Mouse (Mus musculus) urinary bladder, adult 18-20 months (tissue): Measurements from ENCODE around the gene Card10.

ENCODE experiments used
- DNase-seq, 2 experiments: peaks; one replicate each; pipeline ENCODE4 v3.0.0; 2022; ENCODE audit warnings: low spot score in 2 of 2, mixed read lengths in 2 of 2

Gene Card10

GRCm38 (mm10) chr15:78772856-78773255, 30.0 kb downstream of the Card10 start:
- no peak for DNase-seq

- DNase-seq = no peak
These were observed 30.5 kb downstream of the Card10 start for GRCm38 (mm10) chr15:78772368-78772763.

DNA sequence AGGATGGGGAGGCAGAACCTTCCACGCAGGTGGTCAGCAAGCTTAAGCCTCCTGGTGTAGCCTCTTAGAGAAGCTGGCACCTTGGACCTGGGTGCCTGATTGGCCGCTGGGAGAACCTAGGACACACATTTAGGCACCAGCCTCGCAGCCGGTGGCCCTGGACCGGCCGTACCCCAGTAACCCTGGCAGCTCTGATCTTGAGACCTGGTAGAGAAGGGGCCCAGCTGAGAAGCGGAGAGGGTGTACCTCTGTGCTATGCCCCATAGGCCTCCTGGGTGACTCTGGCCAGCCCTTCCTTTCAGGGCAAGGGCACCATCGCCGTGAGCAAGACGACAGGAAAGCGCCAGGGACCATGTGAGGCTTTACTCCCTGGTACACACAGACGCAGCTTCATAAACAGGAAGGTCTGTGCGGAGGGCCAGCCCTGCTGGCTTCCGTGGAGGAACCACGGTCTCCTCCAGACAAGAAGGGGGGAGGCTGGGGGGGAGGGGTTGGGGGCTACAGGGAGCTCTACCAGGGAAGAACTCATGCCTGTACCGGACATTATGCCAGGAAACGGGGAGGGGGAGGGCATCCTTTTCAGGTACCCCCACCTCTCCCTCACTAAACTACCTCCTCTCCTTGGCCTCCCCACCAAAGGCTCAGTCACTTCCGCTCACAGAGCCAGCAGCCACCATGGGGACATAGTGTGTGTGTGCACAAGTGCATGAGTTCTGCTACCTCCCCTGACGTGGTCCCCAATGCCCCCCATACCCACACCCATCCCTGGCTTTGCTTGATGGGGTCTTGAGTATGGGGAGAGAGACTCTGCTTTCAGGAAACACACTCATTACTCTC, 31.1 kb downstream of the Card10 start:
- no peak for DNase-seq

GRCm38 (mm10) chr15:78770983-78771355, 31.9 kb downstream of the Card10 start:
- DNase-seq = no peak

GRCm38 (mm10) chr15:78770234-78770982, 32.4 kb downstream of the Card10 start:
- no peak for DNase-seq

DNA sequence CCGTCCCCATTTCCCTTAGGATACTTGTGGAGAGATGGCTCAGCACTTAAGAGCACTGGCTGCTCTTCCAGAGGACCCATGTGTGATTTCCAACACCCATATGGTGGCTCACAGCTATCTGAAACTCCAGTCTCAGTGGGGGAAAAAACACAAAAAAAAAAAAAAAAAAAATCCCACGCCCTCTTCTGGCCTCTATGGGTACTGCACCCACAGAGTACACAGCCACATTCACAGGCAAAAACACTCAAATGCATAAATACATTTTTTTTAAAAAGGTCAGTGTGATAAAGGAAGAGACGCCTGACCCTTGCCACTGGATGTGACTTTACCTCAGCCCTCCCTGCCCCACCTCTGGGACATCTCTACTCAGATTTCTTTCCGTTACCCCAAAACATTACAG, 33.8 kb downstream of the Card10 start:
- no peak for DNase-seq

DNA sequence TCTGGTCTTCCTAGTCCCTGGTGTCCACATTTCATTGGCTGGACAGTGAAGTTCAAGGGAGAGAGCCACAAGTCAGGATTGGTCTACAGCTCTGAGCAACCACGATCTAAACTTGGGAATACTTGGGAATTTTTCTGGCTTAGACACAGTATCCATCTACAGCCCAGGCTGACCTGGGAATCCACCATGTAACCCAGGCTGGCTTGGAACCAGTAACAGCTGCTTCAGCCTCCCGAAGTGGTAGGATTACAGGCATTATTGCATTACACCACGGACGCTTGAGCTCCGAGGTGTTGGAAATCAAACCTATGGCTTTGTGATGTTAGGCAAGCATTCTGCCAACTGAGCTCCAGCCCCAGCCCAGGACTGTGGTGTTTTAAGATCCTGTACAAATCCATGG, 39.1 kb downstream of the Card10 start:
- DNase-seq = no peak

- no peak for DNase-seq
These were observed 39.6 kb downstream of the Card10 start for GRCm38 (mm10) chr15:78763210-78763609.

GRCm38 (mm10) chr15:78761112-78761511, 41.7 kb downstream of the Card10 start:
- DNase-seq = no peak

DNA sequence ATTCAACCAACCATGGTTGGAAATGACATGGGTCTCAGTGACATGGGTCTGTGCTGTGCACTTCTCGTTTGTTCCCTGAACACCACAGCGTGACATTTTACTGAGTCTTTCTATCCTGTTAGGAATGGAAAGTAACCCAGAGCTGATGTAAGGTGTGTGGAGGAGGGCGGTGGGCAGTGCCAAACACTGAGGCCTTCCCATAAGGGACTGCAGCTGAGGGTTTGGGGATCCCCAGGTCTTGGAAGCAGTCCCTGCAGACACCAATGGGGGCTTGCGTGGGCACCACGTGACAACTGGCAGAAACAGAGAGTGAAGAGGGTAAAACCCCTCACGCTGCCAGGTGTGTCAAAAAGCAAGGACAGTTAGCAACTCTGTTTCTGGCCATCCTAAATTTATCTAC, 44.7 kb downstream of the Card10 start:
- DNase-seq = no peak

DNA sequence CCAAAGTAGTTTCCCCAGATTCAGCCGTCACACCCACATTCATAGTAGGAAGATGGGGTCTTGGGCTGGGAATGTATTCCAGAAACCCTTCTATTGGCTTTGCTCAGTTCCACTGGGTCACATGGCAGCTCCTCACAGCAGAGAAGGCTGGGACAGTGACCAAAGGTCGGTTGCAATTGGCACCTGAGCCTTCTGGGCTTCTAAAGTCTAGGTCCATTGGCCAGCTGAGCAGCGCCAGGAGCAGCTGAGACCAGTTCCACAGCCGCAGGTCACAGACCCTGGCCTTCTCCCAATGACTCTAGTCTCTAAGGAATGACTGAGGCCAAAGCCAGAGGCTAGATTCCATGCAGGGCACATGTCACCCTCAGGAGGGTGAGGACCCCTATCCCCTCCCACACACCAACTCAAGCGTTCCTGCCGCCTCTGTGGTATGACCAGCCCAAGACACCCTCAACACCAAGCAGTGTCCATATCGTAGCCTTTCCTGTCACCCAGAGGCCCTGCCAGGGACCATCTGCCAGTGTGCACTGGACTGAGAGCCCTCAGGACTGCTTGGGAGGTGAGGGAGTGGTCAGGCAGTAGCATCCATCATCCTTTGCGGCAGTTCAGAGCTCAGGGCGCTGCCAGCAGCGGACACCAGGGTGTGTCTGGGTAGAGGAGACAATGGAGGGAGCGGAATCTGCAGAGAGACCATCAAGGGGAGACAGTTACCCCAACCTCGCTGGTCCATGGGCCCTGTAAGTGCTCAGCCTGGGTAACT, 46.7 kb downstream of the Card10 start:
- DNase-seq = no peak

- no peak for DNase-seq
These were observed 47.6 kb downstream of the Card10 start for GRCm38 (mm10) chr15:78755226-78755625.

DNA sequence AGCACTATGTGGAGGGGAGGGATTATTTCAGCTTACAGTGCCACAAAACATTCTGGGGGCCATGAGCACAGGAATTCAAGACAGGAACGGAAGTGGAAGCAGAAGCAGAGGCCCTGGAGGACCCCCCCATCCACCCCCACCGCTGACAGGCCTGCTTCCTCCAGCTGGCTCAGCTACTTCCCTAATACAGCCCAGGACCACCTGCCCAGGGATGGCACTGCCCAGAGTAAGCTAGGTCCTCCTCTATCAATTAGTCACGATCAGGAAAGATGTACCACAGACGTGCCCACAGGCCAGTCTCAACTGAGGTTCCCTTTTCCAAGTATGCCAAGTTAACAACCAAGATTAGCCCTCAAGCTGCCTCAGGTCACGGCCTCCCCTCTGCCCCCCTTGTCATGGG, 48.7 kb downstream of the Card10 start:
- DNase-seq = no peak

- DNase-seq = no peak
These were observed 49.9 kb downstream of the Card10 start for GRCm38 (mm10) chr15:78752991-78753390.

DNA sequence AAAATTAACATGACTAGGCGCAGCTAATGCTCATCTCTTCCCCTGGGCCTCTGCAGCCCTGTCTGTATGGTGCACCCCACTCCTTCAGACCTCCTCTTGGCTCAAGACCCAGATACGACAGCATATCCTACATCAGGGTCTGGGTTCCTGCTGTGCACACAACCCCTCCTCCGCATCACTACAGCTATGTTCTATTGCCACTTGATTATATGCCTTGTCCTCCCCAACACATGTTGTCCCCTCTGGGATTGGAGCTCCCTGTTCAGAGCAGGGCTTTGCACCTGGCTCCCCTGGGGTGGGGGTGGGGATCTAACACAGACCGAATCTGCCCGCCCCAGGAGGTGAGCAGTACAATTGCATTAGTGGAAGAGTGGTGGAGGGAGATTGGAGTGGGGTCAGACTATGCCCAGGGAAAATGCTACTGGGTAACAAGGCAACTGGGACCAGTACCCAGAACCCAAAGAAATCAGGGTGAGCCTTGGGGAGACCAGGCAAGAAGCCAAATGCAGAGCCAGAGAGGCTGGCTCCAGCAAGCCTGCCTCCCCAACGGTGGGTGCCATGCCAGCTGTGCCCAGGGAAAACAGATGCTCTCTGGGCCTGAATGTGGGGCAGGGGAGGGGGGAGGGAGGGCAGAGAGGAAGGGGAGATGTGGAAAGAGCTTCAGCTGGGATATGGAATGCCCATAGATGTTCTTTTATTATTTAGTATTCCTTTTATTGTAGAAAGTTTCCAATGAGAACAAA, 52.1 kb downstream of the Card10 start:
- no peak for DNase-seq

GRCm38 (mm10) chr15:78749855-78750254, 53.0 kb downstream of the Card10 start:
- no peak for DNase-seq

DNA sequence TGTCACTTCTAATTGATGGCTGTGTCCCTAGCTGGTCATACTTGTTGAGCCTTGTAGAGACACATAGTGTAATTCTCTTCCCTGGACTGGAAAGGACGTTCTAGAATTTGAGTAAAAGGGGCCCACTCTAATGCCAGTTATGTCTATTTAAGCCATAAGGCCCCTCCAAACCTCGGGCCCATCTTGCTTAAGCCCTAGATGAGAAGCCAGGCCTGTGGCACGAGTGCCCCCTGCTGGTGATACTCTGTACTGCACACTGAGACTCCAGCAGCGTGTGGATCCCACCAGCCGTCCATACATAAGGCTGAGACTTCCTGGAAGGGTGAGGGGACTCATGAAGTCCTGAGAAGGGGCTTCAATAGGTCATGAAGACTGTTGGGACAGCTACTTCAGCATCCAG, 58.6 kb downstream of the Card10 start:
- peak in 1 of 2 experiments; percentile 65 for DNase-seq

DNA sequence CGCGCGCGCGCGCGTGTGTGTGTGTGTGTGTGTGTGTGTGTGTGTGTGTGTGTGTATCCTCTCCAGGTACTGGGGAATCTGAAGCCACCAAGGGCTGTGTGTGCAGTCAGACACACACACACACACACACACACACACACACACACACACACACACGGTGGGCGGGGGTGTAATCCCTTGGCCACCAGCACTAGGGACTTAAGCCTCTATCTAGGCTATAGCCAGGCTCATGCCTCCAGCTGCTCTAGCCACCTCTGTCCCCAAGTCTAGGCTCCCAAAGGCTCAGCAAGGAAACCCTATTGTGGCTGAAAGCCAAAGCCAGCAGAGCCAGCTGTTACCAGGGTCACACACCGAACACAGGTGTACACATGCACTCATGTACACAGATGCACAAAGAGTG, 60.0 kb downstream of the Card10 start:
- DNase-seq = no peak

GRCm38 (mm10) chr15:78740662-78741061, 62.2 kb downstream of the Card10 start:
- DNase-seq = no peak

DNA sequence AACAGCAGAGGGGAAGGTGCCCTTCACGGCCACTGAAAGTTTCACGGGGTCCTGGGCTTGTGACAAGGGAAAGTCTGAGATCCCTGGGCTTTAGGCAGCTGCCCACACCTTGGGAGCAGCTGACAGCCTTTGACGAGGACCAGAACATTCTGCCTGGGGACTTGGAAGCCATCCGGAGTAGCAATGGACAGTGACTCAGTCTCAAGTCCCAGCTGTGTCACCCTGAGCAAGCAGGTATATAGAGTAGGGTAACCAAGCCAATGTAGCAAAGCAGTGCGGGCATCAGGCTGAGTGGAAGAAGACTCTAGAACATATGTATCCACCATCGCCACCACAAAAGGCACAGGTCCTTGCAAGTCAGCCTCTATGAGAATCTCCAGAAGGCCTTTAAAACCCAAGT, 65.7 kb downstream of the Card10 start:
- no peak for DNase-seq

- DNase-seq = no peak
These were observed 66.2 kb downstream of the Card10 start for GRCm38 (mm10) chr15:78736681-78737100.

DNA sequence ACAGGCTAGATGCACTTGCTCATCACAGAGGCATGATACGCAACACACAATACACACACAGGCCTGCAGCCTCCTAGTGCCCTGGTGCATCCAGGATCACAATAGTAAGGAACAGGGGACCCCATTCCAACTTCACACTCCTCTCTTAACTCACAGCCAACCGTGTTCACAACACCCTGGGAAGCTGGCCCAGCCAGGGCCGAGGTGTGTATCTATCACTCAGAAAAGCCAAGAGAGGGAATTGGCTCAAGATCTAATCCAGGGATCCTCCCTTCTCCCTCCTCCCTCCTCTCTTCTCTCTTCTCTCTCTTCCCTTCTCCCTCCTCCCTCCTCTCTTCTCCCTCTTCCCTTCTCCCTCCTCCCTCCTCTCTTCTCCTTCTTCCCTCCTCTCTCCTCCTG, 66.7 kb downstream of the Card10 start:
- no peak for DNase-seq
